ENCODE assay signal across 20 mouse cellular contexts in genomic region chr9:51798251-51798650, GRCm38 (mm10). TPM values are rescaled to one million over a fixed set of nuclear protein-coding genes. Genes with fewer than 3 reads are reported as not detected.
"Had no signal": no experiment of that assay in that cellular context is flagged by ENCODE, and none has a peak within 500 bp of the region (broad histone marks: within the 10 kb centered on the region; RNA-seq: fewer than 3 reads in every experiment).

No protein-coding gene starts in this region.

- H3K36me3 ChIP-seq: midbrain, embryonic 10.5 days; midbrain, embryonic 12.5 days; neural tube, embryonic 13.5 days; neural tube, embryonic 15.5 days had no signal

- H3K4me1 ChIP-seq: midbrain, embryonic 10.5 days; midbrain, embryonic 12.5 days; neural tube, embryonic 13.5 days had no signal

- H3K9me3 ChIP-seq: midbrain, embryonic 10.5 days; midbrain, embryonic 12.5 days; neural tube, embryonic 13.5 days; neural tube, embryonic 15.5 days had no signal

- H3K27ac ChIP-seq: midbrain, embryonic 10.5 days; midbrain, embryonic 12.5 days; neural tube, embryonic 13.5 days; neural tube, embryonic 15.5 days had no signal

- H3K9ac ChIP-seq: lung, embryonic 14.5 days; midbrain, embryonic 12.5 days; neural tube, embryonic 13.5 days; neural tube, embryonic 15.5 days had no signal

- DNase-seq: lung, embryonic 14.5 days; lung, postnatal 10 days; lung, postnatal 4 days; midbrain, embryonic 14.5 days; retina, postnatal 1 day; right cerebral cortex, adult 18-20 months; right cerebral cortex, postnatal 25 days; right cerebral cortex, postnatal 4 days; spleen, adult 18-20 months; thymus, adult 18-20 months; thymus, postnatal 14 days; thymus, postnatal 36 days had no signal

- H3K27me3 ChIP-seq: midbrain, embryonic 12.5 days; neural tube, embryonic 13.5 days; neural tube, embryonic 15.5 days had no signal

- H3K4me2 ChIP-seq: lung, embryonic 14.5 days; midbrain, embryonic 12.5 days; neural tube, embryonic 13.5 days; neural tube, embryonic 15.5 days had no signal

- ATAC-seq: midbrain, embryonic 16.5 days had no signal

- H3K4me3 ChIP-seq: midbrain, embryonic 10.5 days; midbrain, embryonic 12.5 days; myocyte; neural tube, embryonic 13.5 days; neural tube, embryonic 15.5 days had no signal

RNA-seq across cellular contexts. Expression of gene Arhgap20, which starts 33.1 kb away (rescaled TPM):
- total RNA-seq: megakaryocyte, adult 5-6 weeks; megakaryocyte-erythroid progenitor cell, adult 5-6 weeks had no signal
